Mouse (Mus musculus) cerebellum, adult 11 months (tissue): Measurements from ENCODE around the gene Gan.
A peak's percentile ranks its signal among the peaks of the same experiment; 100 is the strongest.

Experiments
- DNase-seq: peaks from one replicate; pipeline ENCODE4 v3.0.0; 2022

Gene Gan

DNA sequence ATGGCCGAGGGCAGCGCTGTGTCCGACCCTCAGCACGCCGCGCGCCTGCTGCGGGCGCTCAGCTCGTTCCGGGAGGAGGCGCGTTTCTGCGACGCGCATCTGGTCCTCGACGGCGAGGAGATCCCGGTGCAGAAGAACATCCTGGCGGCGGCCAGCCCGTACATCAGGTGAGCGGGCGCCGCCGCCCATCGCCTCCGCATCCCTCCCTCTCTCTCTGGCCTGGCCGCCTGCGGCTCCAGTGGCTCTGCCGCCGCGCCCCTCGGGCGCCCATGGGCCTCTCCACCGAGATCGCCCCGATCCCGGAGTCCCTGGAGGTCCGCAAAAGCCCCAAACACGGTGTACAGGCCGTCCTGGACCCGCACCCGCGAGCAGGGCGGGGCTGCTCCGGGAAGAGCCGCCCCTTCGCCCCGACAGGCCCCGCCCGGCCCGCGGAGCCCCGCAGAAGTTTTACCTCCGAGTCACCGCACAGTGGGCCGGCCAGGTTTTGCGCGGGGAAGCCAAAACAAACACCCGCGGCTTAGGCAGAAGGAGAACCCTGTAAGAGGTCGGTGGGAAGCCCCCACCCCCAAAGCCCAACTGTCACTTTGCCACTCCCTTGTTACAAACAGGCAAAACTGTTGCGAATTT is at the start of gene Gan:
TSS of gene Gan (plus strand) at position 1 of the 627 bp plus-strand sequence.
- DNase-seq: peak; percentile 38

DNA sequence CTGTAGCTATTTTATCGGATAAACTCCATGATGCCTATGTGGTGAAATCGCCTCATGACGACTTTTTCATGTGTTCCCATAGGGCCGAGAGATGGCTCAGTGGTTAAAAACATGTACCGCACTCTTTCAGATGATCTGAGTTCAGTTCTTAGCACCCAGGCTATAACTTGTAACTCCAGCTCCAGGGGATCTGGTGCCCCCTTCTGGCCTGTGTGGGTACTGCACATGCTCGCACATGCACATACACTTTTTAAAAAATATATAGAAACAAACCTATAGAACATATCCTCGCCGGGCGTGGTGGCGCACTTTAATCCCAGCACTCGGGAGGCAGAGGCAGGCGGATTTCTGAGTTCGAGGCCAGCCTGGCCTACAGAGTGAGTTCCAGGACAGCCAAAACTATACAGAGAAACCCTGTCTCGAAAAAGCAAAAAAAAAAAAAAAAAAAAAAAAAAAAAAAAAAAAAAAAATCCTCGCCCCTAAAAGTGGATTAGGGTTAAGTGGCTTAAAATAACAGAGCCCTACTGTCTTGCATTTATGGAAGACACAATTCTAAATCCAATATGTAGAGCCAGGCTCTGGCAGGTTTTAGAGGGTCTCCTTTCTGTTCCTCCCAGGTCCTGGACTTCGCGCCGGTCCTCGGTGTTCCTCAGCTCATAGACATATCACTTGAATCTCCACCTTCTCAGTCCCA is 48.8 kb upstream of the Gan start:
- no peak for DNase-seq

- DNase-seq: peak; percentile 8
These were observed 48.0 kb upstream of the Gan start for GRCm38 (mm10) chr8:117109801-117110390.

GRCm38 (mm10) chr8:117111641-117112040 is 46.3 kb upstream of the Gan start:
- no peak for DNase-seq

GRCm38 (mm10) chr8:117112261-117112660 is 45.7 kb upstream of the Gan start:
- no peak for DNase-seq

- DNase-seq: no peak
These were observed 42.8 kb upstream of the Gan start for GRCm38 (mm10) chr8:117115094-117115493.

- peak; percentile 27 for DNase-seq
These were observed 42.1 kb upstream of the Gan start for GRCm38 (mm10) chr8:117115676-117116446.

- DNase-seq: no peak
These were observed 41.4 kb upstream of the Gan start for GRCm38 (mm10) chr8:117116534-117116933.

DNA sequence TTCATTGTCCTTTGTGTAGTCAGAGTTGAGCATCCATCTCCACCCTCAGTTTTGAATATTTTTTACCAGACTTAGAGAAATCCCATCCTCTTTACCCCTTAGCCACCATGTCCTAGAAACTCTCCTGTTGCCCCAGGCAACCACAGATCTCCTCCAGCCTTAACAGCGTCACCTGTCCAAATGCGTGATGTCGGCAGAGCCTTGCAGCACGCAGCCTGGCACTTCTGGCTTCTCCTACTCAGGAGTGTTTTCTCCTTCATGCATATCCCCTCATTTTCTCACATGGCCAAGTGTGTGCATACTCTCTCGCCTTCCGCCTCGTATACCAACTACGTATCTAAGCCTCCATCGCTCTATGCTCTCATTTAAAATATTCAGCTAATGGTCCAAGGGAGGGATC is 39.5 kb upstream of the Gan start:
- no peak for DNase-seq

DNA sequence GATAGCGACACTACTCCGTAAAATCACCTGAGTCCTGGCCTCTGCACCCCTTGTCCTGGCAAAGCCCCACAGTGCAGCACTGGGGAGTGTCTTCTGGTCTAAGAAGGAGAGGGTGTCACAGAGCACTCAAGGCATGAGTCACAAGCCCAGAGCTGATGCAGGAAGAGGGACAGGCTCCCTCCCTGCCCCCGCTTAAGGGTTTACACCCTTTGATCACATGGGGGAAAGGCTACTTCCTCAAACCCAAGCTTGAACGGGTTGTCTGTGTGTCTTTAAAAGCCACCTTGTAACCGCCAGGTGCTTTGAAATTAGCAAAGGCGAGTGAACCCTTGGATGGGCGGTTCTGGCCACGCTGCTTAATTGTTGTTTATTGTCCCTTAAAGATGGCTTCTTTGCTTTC is 36.7 kb upstream of the Gan start:
- no peak for DNase-seq

DNA sequence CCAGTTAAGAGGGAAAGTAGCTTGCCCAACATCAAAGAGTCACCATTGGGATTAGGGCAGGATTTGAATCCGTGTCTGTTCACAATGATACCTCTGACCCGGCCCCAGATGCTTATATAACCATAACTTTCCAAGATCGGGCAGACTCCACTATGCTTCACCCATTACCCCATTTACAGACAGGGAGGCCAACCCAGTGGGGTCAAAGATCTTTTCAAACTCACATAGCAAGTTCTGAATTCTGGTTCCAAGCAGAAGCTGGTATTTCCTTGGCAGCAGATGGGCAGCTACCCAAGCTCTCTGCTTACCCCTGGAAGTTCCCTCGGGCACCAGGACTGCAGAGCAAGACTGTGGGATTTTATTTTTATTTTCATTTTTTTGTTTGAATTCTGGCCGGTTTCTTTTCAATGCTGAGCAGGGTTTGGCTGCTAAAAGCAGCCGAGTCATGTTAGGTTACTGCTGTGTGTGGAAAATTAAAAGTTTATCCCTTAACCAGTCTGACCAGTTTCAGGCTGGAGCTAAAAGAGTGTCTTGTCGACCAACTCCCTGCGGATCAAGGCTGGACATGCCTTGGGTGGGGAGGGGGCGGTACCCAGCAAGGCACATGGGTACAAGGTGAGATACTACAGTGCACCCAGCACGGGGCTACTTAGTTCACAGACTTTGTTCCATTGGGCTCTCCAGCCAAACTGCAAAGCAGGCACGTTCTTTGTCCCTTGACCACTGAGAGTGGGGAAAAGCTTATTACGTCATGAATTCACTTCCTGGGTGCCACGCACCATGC is 33.9 kb upstream of the Gan start:
- no peak for DNase-seq

- no peak for DNase-seq
These were observed 32.1 kb upstream of the Gan start for GRCm38 (mm10) chr8:117125854-117126253.

DNA sequence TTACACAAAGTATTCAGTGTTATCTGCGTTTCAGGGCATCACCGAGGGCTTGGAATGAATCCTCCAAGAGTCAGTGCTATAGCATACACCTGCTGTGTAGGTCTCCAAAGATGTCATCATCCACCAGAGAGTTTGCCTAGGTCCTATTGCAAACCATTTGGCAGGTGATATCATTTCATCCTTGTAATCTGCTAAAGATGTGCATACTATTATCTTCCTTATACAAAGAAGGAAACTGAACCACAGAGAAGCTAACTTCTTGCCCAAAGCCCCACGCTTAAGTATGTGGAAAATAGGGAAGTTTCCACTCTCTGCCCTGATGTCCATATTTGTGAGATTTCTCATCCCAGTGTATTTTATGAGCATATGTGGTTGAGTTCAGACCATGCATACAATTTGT is 31.5 kb upstream of the Gan start:
- DNase-seq: no peak

- DNase-seq: no peak
These were observed 30.9 kb upstream of the Gan start for GRCm38 (mm10) chr8:117127063-117127462.

GRCm38 (mm10) chr8:117133702-117134101 is 24.2 kb upstream of the Gan start:
- no peak for DNase-seq

DNA sequence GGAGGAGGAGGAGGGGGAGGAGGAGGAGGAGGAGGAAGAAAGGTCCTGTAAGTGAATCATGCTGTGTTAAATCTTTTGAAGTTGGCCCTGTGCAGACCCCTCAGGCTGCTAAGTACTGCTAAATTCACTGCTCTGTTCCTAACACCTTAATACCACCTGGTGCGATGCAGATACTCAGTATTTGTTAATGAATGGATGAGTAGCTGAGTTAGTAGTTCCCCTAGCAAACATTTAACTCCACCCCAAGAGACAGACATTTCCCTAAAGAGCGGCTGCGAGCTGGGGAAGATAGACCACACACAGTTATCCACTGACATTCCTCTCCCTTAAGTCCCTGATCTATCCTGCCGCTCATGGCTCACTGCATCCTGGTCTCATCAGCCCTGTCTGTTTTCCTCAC is 21.6 kb upstream of the Gan start:
- no peak for DNase-seq

DNA sequence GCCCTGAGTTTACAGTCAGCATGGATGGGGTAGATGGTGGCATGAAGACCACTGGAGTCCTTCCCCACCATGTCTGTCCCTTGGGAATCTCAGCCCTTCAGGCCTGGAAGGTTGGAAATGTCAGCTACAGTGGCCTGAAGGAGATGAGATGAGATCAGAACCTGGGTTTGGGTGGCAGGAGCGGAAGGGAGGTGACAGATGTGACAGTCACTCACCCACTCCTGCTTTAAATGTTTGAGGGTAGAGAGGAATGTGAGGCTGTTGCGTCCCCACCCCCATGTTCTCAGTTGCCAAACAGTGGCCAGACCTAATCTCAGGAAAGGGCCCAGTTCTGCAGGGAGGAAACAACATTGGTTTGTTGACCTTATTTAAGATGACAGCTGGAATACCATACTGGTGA is 21.2 kb upstream of the Gan start:
- DNase-seq: no peak

DNA sequence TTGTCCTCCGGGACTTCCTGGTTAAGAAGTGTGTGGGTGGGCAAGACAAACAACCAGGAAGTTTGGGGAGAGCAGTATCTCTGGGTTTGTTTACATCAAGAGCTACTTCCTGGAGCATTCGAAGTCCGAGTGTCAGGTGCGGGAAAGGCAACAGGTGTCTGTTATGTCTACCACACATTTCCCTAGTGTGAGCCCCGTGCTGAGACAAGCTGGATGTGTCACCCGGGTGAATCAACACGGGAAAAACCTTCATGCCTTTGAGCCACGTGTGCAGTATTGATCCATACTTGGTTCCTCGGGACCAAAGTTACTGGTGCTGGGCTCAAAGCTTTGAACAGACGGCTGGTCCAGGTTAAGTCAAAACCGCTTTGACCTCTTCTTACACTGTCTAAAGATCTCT is 20.6 kb upstream of the Gan start:
- DNase-seq: no peak

DNA sequence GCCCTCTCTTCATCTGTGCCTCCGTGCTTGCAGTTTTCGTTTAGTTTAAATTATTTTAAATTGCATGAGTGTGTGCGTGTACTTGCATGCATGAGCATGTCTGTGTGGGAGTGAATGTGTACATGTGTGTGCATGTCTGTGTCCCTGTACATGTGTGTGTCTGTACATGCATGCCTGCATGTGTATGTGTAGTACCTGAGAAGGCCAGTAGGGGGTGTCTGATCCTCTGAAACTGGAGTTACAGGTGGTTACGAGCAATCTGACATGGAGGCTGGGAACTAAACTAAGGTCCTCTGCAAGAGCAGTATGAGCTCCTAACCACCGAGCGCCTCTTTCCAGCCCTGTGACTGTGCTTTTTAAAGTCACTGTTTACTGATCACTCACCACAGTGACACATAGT is 9.4 kb upstream of the Gan start:
- DNase-seq: no peak

DNA sequence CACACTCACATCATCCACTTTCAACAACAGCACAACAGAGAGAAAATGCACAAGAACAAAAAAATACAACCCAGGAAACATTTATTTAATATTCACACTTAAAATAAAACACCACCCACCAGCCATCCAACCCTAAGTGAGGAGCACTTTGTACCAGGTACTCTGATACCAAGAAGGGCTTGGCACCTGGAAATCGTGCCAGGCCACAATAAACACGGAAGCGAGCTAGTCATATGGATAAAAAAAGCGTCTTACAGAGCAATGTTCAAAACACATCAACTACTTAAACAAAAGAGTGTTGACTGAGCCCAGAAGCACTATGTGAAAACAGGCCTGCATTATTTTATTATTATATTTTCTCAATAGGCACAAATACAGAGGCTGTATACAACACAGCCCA is 1.8 kb upstream of the Gan start:
- no peak for DNase-seq

GRCm38 (mm10) chr8:117156866-117157768 is 818 bp upstream of the Gan start:
- DNase-seq: no peak

DNA sequence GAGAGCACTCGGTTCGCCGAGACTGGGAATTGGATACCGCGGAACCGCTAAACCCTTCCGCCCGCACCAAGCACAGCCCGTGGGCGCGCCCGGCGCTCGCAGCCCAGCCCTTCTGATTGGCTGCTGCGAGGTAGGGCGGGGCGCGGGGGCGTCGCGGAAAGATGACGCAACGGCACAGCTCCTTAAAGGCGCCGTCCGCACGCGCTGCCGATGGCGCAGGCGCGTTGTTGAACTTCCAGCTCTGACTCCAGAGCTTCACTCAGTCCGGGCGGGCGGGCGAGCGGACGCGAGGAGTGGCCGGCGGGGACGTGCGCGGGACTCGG is 205 bp upstream of the Gan start:
- DNase-seq: peak; percentile 97
